Mouse (Mus musculus) R1 (cell line): ENCODE results near the gene Pi4k2b.
A peak's percentile ranks its signal among the peaks of the same experiment; 100 is the strongest.
"Not testable (repeated sequence)": the region's sequence is repeated elsewhere in the genome, so short reads cannot be mapped to it uniquely, and the experiment has no call there.

Source experiments
- DNase-seq: peaks from one replicate; pipeline ENCODE4 v3.0.0-alpha.2; 2018; ENCODE audit warnings: low read depth, low spot score

Pi4k2b gene

DNA sequence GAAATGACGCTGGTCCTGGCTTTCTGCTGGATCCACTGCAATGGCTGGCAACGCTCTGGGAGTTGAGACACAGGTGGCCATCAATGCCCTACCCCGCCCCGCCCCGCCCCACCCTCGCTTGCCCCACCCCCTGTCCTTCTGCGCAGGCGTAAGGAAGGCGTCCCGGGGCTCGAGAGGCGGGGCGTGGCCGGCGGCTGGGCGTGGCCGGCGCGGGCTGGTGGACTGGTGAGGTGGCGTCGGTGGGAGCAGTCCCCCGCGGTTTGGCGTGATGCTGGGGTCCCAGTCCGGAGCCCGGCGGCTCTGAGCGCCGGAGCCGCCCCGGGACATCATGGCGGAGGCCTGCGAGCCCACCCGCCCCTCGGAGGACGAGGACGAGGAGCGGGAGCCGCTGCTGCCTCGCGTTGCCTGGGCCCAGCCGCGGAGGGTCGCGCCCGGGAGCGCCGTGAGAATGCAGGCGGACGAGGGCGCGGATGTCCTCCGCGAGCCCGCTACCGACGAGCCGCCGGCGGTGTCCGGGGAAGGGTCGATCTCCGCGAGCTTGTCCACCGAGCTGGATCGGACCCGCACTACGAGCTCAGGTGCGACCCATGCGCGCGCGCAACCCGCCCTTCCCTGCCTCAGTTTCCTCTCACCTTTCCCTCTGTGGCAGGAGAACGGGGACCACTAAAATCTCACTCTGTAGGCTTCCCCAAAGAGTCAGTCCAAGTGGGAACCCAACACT, at the start of gene Pi4k2b:
Pi4k2b (plus strand) TSS at position 184 of the 721 bp plus-strand sequence.
- DNase-seq: peak; percentile 75

DNA sequence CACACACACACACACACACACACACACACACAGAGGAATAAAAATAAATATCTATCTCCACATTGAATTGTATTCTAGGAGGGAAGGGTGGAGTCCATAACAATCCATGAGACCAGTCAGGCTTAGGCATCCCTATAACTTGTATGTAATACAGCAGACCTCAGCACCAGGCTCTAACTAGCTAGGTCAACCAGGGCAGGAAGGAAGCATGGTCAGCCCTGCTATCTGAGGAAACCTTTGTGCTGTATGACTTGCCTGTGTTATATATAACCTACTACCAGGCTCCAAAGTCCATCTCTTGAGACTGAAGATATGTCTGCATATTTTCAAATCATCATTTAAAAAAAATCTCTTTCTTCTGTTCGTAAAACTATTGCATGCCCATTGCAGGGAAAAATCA, 44.1 kb upstream of the Pi4k2b start:
- no peak for DNase-seq

DNA sequence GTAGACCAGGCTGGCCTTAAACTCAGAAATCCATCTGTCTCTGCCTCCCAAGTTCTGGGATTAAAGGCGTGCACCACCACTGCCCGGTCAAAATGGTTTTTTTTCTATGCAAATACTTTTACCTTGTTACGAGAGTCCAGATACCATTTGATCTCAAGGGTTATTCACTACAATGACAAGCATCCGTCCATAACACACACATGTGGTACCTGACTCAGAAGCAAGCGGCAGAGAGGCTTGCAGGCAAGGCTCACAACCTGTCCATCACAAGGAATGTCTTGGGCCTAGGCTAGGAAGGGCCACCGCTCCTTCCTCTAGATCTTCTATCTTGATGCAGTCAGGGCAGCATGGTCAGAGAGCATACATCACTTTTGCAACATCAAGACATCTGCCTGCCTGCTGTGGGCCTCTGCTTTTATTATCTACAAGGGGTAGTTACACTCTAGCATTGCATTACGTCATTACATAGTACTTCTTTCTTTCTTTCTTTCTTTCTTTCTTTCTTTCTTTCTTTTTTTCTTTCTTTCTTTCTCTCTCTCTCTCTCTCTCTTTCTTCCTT, 43.4 kb upstream of the Pi4k2b start:
- DNase-seq: not testable (repeated sequence)

DNA sequence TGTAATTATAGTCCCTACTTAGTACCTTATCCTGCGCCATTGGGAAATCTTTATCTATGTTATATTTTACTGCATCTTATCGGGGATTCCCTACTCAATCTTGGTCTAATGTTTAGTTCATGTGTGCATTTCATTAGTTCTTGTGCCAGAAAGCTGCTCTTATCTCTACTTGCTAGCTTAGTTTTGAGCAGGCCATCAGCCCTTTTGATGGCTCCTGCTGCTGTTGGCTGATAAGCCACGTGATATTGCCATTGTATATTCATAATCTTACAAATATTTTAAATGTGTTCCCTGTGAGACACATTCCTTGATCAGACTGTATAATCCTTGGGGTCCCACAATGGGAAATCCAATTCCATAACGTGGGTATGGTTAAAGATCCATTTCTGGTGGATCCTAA, 36.8 kb upstream of the Pi4k2b start:
- DNase-seq: no peak

DNA sequence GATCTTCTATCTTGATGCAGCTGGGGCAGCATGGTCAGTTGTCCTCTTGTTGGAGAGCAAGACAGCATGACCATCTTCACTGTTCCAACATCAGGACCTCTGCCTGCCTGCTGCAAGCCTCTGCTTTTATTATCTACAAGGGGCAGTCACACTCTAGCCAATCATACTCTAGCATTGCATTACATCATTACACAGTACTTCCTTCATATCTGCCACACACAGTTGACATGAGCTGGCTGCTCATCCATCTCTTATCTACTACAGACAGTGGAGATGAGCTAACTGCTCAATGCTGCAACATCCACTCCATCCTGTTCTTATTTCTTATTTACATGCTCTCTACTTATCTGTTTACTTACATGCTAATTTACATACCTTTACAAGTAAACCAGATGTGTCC, 28.7 kb upstream of the Pi4k2b start:
- no peak for DNase-seq

DNA sequence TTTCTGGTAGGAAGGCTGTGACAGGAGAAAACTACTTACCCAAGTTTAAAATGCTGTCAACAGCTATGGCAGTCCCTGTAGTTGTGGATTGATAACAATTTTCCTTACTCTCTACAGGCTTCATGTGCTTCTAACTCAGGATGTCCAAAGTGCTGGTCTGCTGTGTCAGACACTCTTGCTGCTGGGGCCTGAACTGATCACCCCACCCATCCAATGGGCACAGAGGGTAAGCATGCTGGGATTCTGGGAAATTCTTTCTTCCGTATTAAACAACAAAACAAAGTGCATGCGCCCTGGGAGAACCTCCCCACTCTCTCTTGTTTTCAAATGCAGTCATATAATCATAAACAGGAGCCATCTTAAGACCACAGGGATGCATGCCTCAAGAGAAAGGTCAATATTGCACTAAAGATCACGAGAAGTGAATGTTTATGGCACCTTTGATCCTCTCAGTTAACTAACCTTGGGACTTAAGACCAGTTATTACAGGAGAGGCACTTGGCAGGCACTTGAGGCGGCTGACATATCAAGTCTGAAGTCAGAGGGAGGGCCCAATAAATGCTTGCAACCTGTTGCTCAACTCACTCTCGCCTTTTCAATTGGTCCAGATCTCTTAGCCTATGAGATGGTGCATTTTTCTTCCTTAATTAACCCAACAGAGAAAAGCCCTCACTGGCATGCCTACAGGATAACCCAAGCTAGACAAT, 24.5 kb upstream of the Pi4k2b start:
- DNase-seq: no peak

DNA sequence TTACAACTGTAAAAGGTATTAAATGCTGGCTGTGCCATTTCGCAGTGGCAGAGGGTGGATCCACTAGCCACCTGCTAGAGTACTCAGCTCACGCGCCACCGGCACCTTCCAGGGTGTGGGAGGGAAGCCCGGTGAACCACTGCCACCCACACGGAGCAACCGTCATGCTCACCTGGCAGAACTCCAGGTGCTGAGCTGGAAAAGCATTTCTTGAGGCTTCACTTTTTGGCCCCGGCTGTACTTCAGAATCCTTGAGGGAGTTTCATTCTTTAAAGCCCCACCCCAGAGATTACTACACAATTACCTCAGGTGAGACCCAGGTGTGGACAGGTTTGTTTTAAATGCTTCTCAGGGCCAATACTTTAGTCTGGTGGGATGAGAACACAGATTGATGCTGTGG, 20.4 kb upstream of the Pi4k2b start:
- no peak for DNase-seq

DNA sequence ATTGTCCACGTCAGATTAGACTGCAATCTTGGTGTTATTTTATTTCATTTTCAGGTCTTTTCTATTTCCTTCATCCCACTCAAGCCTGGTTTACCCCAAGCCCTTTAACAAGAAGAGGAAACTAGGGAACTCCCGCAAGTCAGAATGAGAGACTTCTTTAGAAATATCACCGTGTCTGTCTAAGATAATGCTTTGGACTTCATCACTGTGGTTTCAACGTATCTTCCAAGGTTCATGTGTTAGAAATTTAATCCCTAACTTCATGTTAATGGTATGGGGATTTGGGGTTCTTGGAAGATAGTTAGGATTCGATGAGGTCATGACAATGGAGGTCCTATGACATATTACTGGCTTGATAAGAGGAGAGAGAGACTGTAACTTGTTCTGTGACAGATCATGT, 13.6 kb upstream of the Pi4k2b start:
- no peak for DNase-seq

DNA sequence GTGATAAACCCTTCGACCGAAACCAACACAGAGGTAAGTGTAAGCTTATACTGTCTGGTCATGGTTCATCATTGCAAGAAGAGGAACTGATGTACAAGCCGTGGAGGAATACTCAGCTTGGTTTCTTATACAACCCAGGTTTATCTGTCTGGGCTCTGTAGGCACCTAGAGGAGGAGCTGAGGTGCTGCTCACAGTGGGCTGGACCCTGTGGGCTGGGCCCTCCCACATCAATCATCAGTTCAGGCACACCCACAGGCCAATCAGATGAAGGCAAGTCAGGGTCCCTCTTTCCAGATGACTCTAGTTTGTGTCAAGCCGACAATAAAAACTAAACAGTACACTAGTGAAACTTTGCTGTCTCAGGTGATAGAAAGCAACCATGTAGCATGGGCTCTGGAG, 8.6 kb upstream of the Pi4k2b start:
- peak; percentile 3 for DNase-seq

DNA sequence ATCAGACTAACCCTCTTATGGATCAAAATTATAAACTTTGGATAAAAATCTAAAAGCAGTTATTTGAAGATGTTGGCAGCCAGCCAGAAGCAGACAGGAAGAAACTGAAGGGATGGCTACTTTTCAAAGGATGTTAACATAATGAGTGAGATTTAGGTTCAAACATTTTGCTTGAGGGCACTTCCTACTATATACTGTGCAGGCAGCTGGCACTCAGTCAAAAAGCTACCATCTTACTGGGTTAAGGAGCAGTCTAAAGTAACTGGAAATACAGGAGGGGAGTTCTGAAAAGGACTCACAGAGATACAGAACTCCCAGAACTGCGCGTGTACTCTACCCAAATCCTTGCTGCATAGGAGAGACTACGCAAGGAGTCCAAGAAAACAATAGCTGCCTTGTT, 5.3 kb upstream of the Pi4k2b start:
- DNase-seq: no peak

DNA sequence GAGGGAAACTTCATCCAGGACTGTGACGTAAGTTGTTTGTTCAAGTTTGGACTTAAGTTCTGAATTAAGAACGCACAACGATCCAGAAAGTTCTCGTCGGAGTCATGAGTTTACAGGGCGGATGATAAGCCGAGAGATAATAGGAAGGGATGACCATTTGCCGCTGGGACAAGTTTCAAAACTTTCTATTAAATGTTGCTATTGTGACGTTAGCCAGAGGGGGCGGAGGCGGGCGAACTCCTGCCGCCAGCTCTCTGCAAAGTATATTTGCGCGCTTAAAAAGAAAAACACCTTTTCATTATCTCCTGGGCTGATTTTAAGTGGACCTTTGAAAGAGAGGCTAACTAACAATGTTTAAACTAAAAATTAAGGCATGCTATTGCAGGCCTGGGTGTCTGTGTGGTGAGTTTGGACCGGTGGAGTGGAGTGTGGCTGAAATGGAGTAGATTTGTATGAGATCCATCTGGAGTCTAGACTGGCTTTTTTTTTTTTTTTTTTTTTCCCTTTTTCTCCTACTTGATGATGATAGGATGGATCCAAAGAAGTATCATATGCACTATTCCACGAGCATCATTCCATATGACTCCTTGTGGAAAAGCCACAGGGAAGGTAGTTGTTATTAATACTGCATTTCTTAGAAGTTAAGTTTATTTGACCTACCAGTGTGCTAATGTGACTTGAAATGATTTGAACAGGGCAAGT, 889 bp downstream of the Pi4k2b start:
- peak; percentile 70 for DNase-seq

DNA sequence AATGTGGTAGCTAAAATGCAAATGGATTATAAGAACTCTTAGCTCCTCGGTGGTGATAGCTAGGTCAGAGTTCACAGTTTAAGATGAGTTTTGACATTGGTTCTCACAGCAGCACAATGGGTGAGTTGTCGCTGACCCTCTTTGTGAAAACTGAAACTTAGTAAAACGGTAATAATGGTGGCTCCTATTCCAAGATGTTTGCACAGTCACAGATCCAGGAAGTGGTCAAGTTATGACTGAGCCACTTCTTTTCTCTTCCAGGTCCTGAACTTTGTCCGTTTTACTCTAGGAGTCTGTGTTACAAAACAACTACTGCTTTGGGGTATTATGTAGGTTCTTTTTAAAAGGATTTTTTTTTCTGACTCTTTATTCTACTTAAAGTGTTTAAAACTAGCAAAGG, 1.9 kb downstream of the Pi4k2b start:
- DNase-seq: no peak

DNA sequence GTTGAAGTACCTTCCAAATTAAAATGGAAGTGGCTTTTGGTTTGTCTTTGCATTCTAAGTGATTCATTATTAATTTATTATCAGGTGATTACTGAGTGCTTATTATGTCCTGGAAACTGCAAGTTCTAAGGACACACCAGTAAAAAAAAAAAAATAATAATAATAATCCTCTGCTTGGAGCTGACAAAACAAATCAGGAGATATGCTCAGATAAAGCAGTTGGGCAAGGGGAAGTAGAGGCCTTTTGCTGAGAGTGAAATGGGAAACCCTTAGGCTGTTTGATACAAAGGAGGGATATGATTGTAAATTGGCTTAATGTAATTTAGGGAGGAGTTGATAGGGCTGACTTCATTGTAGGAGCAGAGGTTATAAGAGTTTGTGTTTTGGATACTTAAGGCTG, 5.5 kb downstream of the Pi4k2b start:
- DNase-seq: no peak

DNA sequence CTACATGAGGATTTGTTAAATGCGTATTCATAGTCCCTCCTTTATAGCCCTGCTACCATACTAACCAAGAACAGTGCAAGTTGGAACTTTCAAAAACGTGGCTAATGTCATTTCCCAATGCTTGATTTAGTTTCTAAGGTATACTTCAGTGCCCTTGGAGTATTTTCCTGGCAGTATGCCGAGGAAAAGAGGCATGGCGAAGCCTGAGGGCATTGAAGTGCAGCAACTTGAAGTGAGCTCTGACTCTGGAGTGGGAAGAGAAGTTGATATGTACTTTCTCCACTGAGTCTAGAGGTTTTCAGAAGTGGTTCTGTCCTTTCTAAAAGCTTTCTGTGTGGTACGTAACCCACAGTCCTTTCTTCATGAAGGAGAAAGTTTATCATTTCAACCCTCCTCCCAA, 7.4 kb downstream of the Pi4k2b start:
- no peak for DNase-seq

DNA sequence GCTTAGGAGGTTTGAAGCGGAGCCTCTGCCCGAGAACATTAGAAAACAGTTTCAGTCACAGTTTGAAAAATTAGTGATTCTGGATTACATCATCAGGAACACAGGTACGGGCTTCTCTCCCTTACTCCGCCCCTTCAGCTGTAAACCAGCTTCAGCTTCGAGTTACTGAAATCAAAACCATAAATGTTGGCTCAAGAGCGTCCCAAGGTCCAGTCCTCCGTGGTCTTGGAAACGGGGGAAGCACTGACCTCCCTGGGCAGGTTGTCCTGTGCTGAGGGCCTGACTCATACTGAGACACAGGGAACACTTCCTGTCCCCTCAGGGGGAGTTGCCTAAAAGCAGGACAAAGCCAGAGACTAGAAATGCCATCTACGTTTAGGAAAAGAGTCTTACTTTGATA, 11.8 kb downstream of the Pi4k2b start:
- peak; percentile 10 for DNase-seq

DNA sequence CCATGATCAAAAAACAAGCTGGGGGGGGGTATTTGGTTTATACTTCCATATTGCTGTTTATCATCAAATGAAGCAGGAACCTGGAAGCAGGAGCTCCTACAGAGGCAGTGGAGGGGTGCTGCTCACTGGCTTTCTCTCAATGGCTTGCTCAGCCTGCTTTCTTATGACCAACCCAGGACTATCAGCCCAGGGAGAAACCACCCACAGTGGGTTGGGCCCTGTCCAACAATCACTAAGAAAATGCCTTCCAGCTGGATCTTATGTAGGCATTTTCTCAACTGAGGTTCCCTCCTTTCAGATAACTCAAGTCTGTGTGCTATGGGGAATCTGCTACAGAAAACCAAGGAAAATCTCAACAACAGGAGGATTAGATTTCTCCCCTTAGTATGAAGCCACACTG, 12.8 kb downstream of the Pi4k2b start:
- DNase-seq: no peak

DNA sequence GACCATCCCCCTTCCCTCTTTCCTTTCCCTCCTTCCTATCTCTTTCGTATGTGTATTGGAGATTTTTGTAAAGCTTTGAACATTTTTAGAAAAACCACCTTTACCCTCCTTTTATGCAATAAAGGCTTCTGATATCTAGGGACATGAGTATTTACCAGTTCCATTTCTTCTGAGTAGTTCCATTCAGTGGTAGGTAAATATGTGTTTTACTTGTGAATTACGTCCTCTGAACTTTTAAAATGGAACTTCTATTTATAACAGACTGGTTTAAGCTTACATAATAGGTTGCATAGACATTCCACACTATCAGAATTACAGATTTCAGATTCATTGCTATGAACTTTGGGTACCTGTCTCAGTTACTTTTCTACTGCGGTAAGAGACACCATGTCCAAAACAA, 14.0 kb downstream of the Pi4k2b start:
- DNase-seq: no peak

DNA sequence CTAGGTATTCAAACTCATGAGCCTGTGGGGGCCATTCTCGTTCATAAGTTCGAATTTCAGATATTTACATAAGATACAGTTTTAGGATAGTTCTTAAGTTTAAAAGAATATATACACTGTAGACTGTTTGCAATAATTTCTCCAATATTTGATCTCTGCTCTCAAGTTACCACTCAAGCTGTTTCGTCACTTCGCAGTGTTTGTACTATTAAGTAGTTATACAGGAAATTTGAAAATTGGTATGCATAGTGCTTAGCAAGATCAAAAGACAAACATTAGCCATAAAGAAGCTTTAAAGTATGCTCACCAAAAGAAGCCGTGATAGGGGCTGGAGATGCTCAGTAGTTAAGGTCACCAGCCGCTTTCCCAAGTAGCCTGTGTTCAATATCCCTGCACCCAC, 14.6 kb downstream of the Pi4k2b start:
- no peak for DNase-seq

DNA sequence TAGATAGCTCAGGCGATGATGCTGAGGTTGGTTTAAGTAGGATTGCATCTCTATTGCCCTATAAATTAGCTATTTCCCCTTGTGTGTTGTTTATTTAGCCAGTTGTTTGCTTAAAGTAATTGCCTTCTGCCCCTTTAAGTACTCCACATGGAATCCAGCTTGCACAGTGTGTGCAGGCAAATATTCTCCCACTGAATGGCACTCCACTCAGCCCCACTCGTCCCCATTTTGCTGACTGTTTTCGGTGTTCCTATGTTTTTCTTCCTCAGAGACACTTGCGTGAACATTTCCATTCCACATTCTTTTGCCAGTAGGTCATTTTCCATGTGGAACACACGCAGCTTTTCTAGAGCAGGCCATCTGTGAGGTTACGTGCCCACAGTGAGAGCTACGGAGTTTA, 21.2 kb downstream of the Pi4k2b start:
- no peak for DNase-seq

DNA sequence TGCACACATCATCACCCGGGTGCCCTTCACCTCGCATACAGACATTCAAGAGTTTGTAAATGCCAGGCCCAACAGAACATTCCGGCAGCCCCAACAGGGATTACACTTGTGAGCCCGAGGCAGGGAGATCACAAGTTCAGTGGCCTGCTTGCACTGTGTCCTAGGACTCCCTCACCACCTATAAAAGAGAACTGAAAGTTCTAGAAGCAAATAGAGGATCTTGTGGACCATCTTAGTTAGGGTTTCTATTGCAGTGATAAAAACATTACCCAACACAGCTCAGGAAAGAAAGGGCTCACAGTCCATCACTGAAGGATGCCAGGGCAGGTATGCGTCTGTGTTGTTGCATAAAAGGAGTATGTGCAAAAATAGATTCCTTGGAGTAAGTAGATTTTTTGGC, 32.9 kb downstream of the Pi4k2b start:
- DNase-seq: no peak

DNA sequence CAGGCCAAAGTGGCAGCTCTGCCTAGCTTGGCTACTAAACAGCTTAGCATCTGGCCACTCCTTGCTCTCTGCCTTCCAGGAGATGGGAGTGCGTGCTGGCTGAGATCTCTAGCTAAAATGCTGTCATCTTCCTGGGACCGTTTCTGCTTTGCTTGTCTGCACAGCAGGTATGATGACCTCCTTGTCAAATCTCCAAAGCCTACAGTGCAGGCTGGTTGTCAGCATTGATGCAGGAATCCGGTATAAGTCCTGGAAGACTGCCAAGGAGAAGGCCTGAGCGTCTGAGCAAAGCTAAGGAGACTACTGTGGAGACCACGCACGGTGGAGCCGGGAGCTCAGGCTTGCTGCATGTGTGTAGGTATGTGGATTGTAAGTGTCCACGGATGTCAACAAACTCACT, 33.9 kb downstream of the Pi4k2b start, which contains the start of gene Zcchc4:
Zcchc4 (plus strand) TSS at position 173 of the 400 bp plus-strand sequence.
- no peak for DNase-seq
